In genomic region chr16:4031441-4032274, GRCm38 (mm10) we compare ENCODE assay signal across 19 mouse cellular contexts. TPM values are rescaled to one million over a fixed set of nuclear protein-coding genes. Genes with fewer than 3 reads are reported as not detected.
DNase-seq lines count a peak whose midpoint lies in the region; ATAC-seq lines count a peak whose summit lies in the region.
"Had no signal": no experiment of that assay in that cellular context is flagged by ENCODE, and none has a peak within 500 bp of the region (broad histone marks: within the 10 kb centered on the region; RNA-seq: fewer than 3 reads in every experiment).

No protein-coding gene starts in this region.

- intact Hi-C loops in left cerebral cortex, postnatal 25 days (cut with DNase I) = no loop called here

- WGBS in liver, embryonic 12.5 days (ENCODE audit: insufficient replicate concordance) = 74% methylated on average over 4 of the region's 6 CpGs
- 39% methylated on average over 5 of the region's 6 CpGs for WGBS in embryonic facial prominence, embryonic 11.5 days
- WGBS in kidney, embryonic 16.5 days = 39% methylated on average over 4 of the region's 6 CpGs

- peaks cover 5% of the 10 kb centered on the region for H3K36me3 ChIP-seq in liver, embryonic 12.5 days
- H3K36me3 ChIP-seq in embryonic facial prominence, embryonic 11.5 days (replicated peaks; ENCODE audit: control insufficient read depth, insufficient read depth, low read depth, low read length) = no peaks in the 10 kb centered on the region
- peaks cover 2% of the 10 kb centered on the region; the same call in 1 of the 2 replicates for H3K36me3 ChIP-seq in kidney, embryonic 16.5 days (ENCODE audit: insufficient read depth, low read length)
- H3K36me3 ChIP-seq: hindbrain, embryonic 15.5 days had no signal

- H3K4me2 ChIP-seq in liver, embryonic 12.5 days = no peak overlapping the region
- no peak overlapping the region for H3K4me2 ChIP-seq in embryonic facial prominence, embryonic 11.5 days (ENCODE audit: low read depth, low read length)
- H3K4me2 ChIP-seq in kidney, embryonic 16.5 days (replicated peaks; ENCODE audit: low read depth, low read length) = no peak overlapping the region
- H3K4me2 ChIP-seq: forebrain, embryonic 12.5 days; heart, embryonic 12.5 days; hindbrain, embryonic 15.5 days; midbrain, embryonic 15.5 days had no signal

- peaks cover 37% of the 10 kb centered on the region for H3K4me1 ChIP-seq in liver, embryonic 12.5 days
- no peaks in the 10 kb centered on the region for H3K4me1 ChIP-seq in embryonic facial prominence, embryonic 11.5 days (ENCODE audit: control insufficient read depth, insufficient read depth, low read length)
- peaks cover 17% of the 10 kb centered on the region for H3K4me1 ChIP-seq in kidney, embryonic 16.5 days (ENCODE audit: insufficient read depth, low read length)
- H3K4me1 ChIP-seq: forebrain, embryonic 12.5 days; hindbrain, embryonic 15.5 days; midbrain, embryonic 15.5 days had no signal

- H3K27ac ChIP-seq in liver, embryonic 12.5 days = 0 out of 2 replicates have a peak overlapping the region, but pooled peaks have one; percentile 28
- no peak overlapping the region for H3K27ac ChIP-seq in embryonic facial prominence, embryonic 11.5 days (replicated peaks; ENCODE audit: low read depth, low read length)
- H3K27ac ChIP-seq in kidney, embryonic 16.5 days (ENCODE audit: low read length) = peak overlapping the region; percentile 97
- H3K27ac ChIP-seq: forebrain, embryonic 12.5 days; hindbrain, embryonic 15.5 days; midbrain, embryonic 15.5 days had no signal

- ATAC-seq in liver, embryonic 12.5 days = no peak
- no peak for ATAC-seq in embryonic facial prominence, embryonic 11.5 days (replicated peaks; ENCODE audit: insufficient number of reproducible peaks, low FRiP score, low TSS enrichment, low read depth)
- peak; percentile 76 for ATAC-seq in kidney, embryonic 16.5 days (ENCODE audit: low FRiP score, low TSS enrichment)
- no peak for ATAC-seq in cerebellum, adult (ENCODE audit: insufficient number of reproducible peaks, low FRiP score, low TSS enrichment)
- ATAC-seq: midbrain, embryonic 15.5 days had no signal

- DNase-seq in liver = no peak
- DNase-seq in embryonic facial prominence, embryonic 11.5 days (ENCODE audit: low spot score) = peak; percentile 17
- no peak for DNase-seq in left cerebral cortex, postnatal 25 days (ENCODE audit: low spot score in 2 of 2)
- no peak for DNase-seq in adrenal gland, postnatal 14 days
- DNase-seq: cerebellum, adult 18-20 months; gastrocnemius, postnatal 36 days; layer of hippocampus, adult 9-11 months; retina, postnatal 1 day had no signal

- no peak overlapping the region for H3K4me3 ChIP-seq in liver, embryonic 12.5 days
- no peak overlapping the region for H3K4me3 ChIP-seq in embryonic facial prominence, embryonic 11.5 days (ENCODE audit: low read depth, low read length)
- no peak overlapping the region for H3K4me3 ChIP-seq in kidney, embryonic 16.5 days (ENCODE audit: low read length)
- H3K4me3 ChIP-seq: forebrain, embryonic 12.5 days; heart, embryonic 12.5 days; hindbrain, embryonic 15.5 days; midbrain, embryonic 15.5 days had no signal

- 0 out of 2 replicates have a peak, but pooled peaks cover 4% of the 10 kb centered on the region for H3K27me3 ChIP-seq in liver, embryonic 12.5 days (replicated peaks)
- H3K27me3 ChIP-seq in embryonic facial prominence, embryonic 11.5 days (ENCODE audit: control insufficient read depth, insufficient read depth, low read length) = no peaks in the 10 kb centered on the region
- H3K27me3 ChIP-seq in kidney, embryonic 16.5 days (ENCODE audit: insufficient read depth, low read length) = no peaks in the 10 kb centered on the region
- H3K27me3 ChIP-seq: forebrain, embryonic 12.5 days; heart, embryonic 12.5 days; hindbrain, embryonic 15.5 days; midbrain, embryonic 15.5 days had no signal

- H3K9ac ChIP-seq in liver, embryonic 12.5 days = no peak overlapping the region
- no peak overlapping the region for H3K9ac ChIP-seq in embryonic facial prominence, embryonic 11.5 days (replicated peaks; ENCODE audit: low read length)
- H3K9ac ChIP-seq in kidney, embryonic 16.5 days (replicated peaks; ENCODE audit: low read length) = no peak overlapping the region
- H3K9ac ChIP-seq: forebrain, embryonic 12.5 days; heart, embryonic 12.5 days; hindbrain, embryonic 15.5 days; midbrain, embryonic 15.5 days had no signal

- H3K9me3 ChIP-seq in liver, embryonic 12.5 days (replicated peaks) = no peaks in the 10 kb centered on the region
- H3K9me3 ChIP-seq in embryonic facial prominence, embryonic 11.5 days (replicated peaks; ENCODE audit: control insufficient read depth, low read length) = no peaks in the 10 kb centered on the region
- peaks cover 3% of the 10 kb centered on the region; the same call in 1 of the 2 replicates for H3K9me3 ChIP-seq in kidney, embryonic 16.5 days (ENCODE audit: low read length)
- H3K9me3 ChIP-seq: forebrain, embryonic 12.5 days; G1E; hindbrain, embryonic 15.5 days; midbrain, embryonic 15.5 days had no signal

RNA-seq across cellular contexts. Expression of gene Dnase1, which starts 5.1 kb away (rescaled TPM):
- 2.1 and 3.2 TPM in 2 replicates for polyA plus RNA-seq in liver, embryonic 12.5 days (2016; fragmentation: Nextera tagmentation; extraction: Ambion mirVana)
- 4.4 and 5.0 TPM in 2 replicates for polyA plus RNA-seq in embryonic facial prominence, embryonic 11.5 days (2014; fragmentation: Nextera tagmentation; extraction: Ambion mirVana)
- 6.5 and 7.8 TPM in 2 replicates for polyA plus RNA-seq in kidney, embryonic 16.5 days (2015; fragmentation: Nextera tagmentation; extraction: Ambion mirVana)
- not detected for total RNA-seq in left cerebral cortex, postnatal 25 days (2021)
- total RNA-seq in adrenal gland, postnatal 14 days (2021) = not detected in 2 replicates
- total RNA-seq: adrenal gland, postnatal 10 days; gastrocnemius, postnatal 36 days; heart, postnatal 25 days; left cerebral cortex, postnatal 10 days had no signal
- polyA plus RNA-seq: G1E had no signal

RNA-seq across cellular contexts. Expression of gene Slx4, which starts 28.1 kb away (rescaled TPM):
- polyA plus RNA-seq in liver, embryonic 12.5 days (2016; fragmentation: Nextera tagmentation; extraction: Ambion mirVana) = 14.0 and 16.5 TPM in 2 replicates
- polyA plus RNA-seq in embryonic facial prominence, embryonic 11.5 days (2014; fragmentation: Nextera tagmentation; extraction: Ambion mirVana) = 25.2 and 25.3 TPM in 2 replicates
- polyA plus RNA-seq in kidney, embryonic 16.5 days (2015; fragmentation: Nextera tagmentation; extraction: Ambion mirVana) = 21.6 and 25.8 TPM in 2 replicates
- 10 to 100 TPM; 49.7 to 56.8 TPM for total RNA-seq in left cerebral cortex, postnatal 25 days (2021)
- 22.2 and 27.8 TPM in 2 replicates for total RNA-seq in adrenal gland, postnatal 14 days (2021)

RNA-seq across cellular contexts. Expression of gene Trap1, which starts 46.0 kb away (rescaled TPM):
- 99.4 and 104 TPM in 2 replicates for polyA plus RNA-seq in liver, embryonic 12.5 days (2016; fragmentation: Nextera tagmentation; extraction: Ambion mirVana)
- polyA plus RNA-seq in embryonic facial prominence, embryonic 11.5 days (2014; fragmentation: Nextera tagmentation; extraction: Ambion mirVana) = 92.4 and 98.8 TPM in 2 replicates
- polyA plus RNA-seq in kidney, embryonic 16.5 days (2015; fragmentation: Nextera tagmentation; extraction: Ambion mirVana) = 126 and 128 TPM in 2 replicates
- 10 to 100 TPM; 66.0 to 68.7 TPM for total RNA-seq in left cerebral cortex, postnatal 25 days (2021)
- 194 and 216 TPM in 2 replicates for total RNA-seq in adrenal gland, postnatal 14 days (2021)

RNA-seq across cellular contexts. Expression of gene Nlrc3, which starts 55.2 kb away (rescaled TPM):
- polyA plus RNA-seq in liver, embryonic 12.5 days (2016; fragmentation: Nextera tagmentation; extraction: Ambion mirVana) = 0.38 and 0.55 TPM in 2 replicates
- polyA plus RNA-seq in embryonic facial prominence, embryonic 11.5 days (2014; fragmentation: Nextera tagmentation; extraction: Ambion mirVana) = 0.76 and 0.91 TPM in 2 replicates
- polyA plus RNA-seq in kidney, embryonic 16.5 days (2015; fragmentation: Nextera tagmentation; extraction: Ambion mirVana) = 2.7 and 2.9 TPM in 2 replicates
- total RNA-seq in left cerebral cortex, postnatal 25 days (2021) = 1 to 10 TPM; 1.8 to 2.2 TPM
- total RNA-seq in adrenal gland, postnatal 14 days (2021) = 2.6 and 5.8 TPM in 2 replicates
- polyA plus RNA-seq: G1E had no signal
